Mouse (Mus musculus) erythroblast, embryonic 14.5 days (primary cell): ENCODE results near the gene Sema4a. TPM values are rescaled to one million over a fixed set of nuclear protein-coding genes. Genes with fewer than 3 reads are reported as not detected.

Experiments
- H3K27me3 ChIP-seq: 2 replicates; pipeline ENCODE4 v1.6.1; 2012; ENCODE audit warnings: inconsistent platforms; ENCODE audit not compliant: control insufficient read depth
- H3K36me3 ChIP-seq: 2 replicates; pipeline ENCODE4 v1.6.1; 2012; ENCODE audit warnings: mild to moderate bottlenecking, inconsistent platforms; ENCODE audit not compliant: control insufficient read depth
- H3K4me1 ChIP-seq: 2 replicates; pipeline ENCODE4 v1.6.1; 2012; ENCODE audit warnings: inconsistent platforms; ENCODE audit not compliant: control insufficient read depth
- H3K4me3 ChIP-seq: replicated peaks from 2 replicates; pipeline ENCODE3; 2012; ENCODE audit warnings: moderate library complexity, mild to moderate bottlenecking, inconsistent platforms
- H3K9me3 ChIP-seq: 2 replicates; pipeline ENCODE4 v1.6.1; 2012; ENCODE audit warnings: low read length, inconsistent platforms, mixed read lengths; ENCODE audit not compliant: control insufficient read depth
- GATA1 ChIP-seq: IDR thresholded peaks from 2 replicates; pipeline ENCODE4 v1.6.1; 2012; ENCODE audit warnings: low read length, inconsistent platforms, mixed read lengths
- TAL1 ChIP-seq: IDR thresholded peaks from 3 replicates; pipeline ENCODE4 v1.6.1; 2012; ENCODE audit warnings: low read length, inconsistent platforms, mixed read lengths
- polyA plus RNA-seq: library from polyadenylated mRNA; stranded (reverse); fragments of >175 nt; gene quantifications from 2 replicates; pipeline ENCODE4 v1.2.3, GENCODE M21; 2012

The Sema4a gene
- polyA plus RNA-seq, 1 experiment = 0.11 TPM

- H3K27me3 ChIP-seq = no peaks in the 10 kb centered on the region
- peaks cover 2% of the 10 kb centered on the region; the same call in 1 of the 2 replicates for H3K9me3 ChIP-seq
- H3K4me1 ChIP-seq = peaks cover 56% of the 10 kb centered on the region
- no peak for TF ChIP-seq TAL1
- TF ChIP-seq GATA1 = no peak
- H3K4me3 ChIP-seq = peak overlapping the region; percentile 99
- peaks cover 23% of the 10 kb centered on the region for H3K36me3 ChIP-seq
Measured at GRCm38 (mm10) chr3:88425708-88426420, 35.1 kb downstream of the Sema4a start.

GRCm38 (mm10) chr3:88425330-88425689, 35.7 kb downstream of the Sema4a start:
- Histone ChIP-seq H3K9me3 (peaks cover 2% of the 10 kb centered on the region; the same call in 1 of the 2 replicates), H3K4me1 (peaks cover 62% of the 10 kb centered on the region), H3K27me3 (no peaks in the 10 kb centered on the region), H3K4me3 (peak overlapping the region; percentile 99), H3K36me3 (peaks cover 29% of the 10 kb centered on the region)
- TF ChIP-seq TAL1 (no peak), GATA1 (no peak)

- no peaks in the 10 kb centered on the region for H3K27me3 ChIP-seq
- no peak for TF ChIP-seq TAL1
- no peak for TF ChIP-seq GATA1
- peak within 1 kb of the TSS; percentile 99 for H3K4me3 ChIP-seq
- peaks cover 2% of the 10 kb centered on the region; the same call in 1 of the 2 replicates for H3K9me3 ChIP-seq
- H3K4me1 ChIP-seq = peaks cover 66% of the 10 kb centered on the region
- H3K36me3 ChIP-seq = peaks cover 34% of the 10 kb centered on the region
Measured at GRCm38 (mm10) chr3:88424605-88425329, 36.2 kb downstream of the Sema4a start, which contains the start of gene Slc25a44. Gene Slc25a44, minus strand, starts transcription at chr3:88425139.

GRCm38 (mm10) chr3:88422020-88422720, 38.8 kb downstream of the Sema4a start:
- peak overlapping the region; percentile 31 for H3K4me3 ChIP-seq
- H3K27me3 ChIP-seq = no peaks in the 10 kb centered on the region
- H3K36me3 ChIP-seq = peaks cover 60% of the 10 kb centered on the region
- peaks cover 2% of the 10 kb centered on the region; the same call in 1 of the 2 replicates for H3K9me3 ChIP-seq
- peaks cover 84% of the 10 kb centered on the region for H3K4me1 ChIP-seq
- TF ChIP-seq GATA1 (no peak), TAL1 (no peak)

GRCm38 (mm10) chr3:88420771-88421170, 40.2 kb downstream of the Sema4a start:
- H3K4me3 ChIP-seq = no peak overlapping the region

GRCm38 (mm10) chr3:88418016-88418415, 43.0 kb downstream of the Sema4a start:
- no peak for TF ChIP-seq TAL1
- TF ChIP-seq GATA1 = no peak
- H3K4me1 ChIP-seq = peaks cover 93% of the 10 kb centered on the region
- H3K4me3 ChIP-seq = no peak overlapping the region
- no peaks in the 10 kb centered on the region for H3K27me3 ChIP-seq
- peaks cover 98% of the 10 kb centered on the region for H3K36me3 ChIP-seq
- H3K9me3 ChIP-seq = peaks cover 2% of the 10 kb centered on the region; the same call in 1 of the 2 replicates

More at GRCm38 (mm10) chr3:88420771-88421170, 40.2 kb downstream of the Sema4a start:
- H3K9me3 ChIP-seq = peaks cover 2% of the 10 kb centered on the region; the same call in 1 of the 2 replicates
- no peak for TF ChIP-seq TAL1
- TF ChIP-seq GATA1 = no peak
- peaks cover 91% of the 10 kb centered on the region for H3K4me1 ChIP-seq
- H3K36me3 ChIP-seq = peaks cover 74% of the 10 kb centered on the region
- no peaks in the 10 kb centered on the region for H3K27me3 ChIP-seq

- Histone ChIP-seq H3K36me3 (peaks cover 100% of the 10 kb centered on the region), H3K9me3 (no peaks in the 10 kb centered on the region), H3K27me3 (no peaks in the 10 kb centered on the region), H3K4me1 (peaks cover 93% of the 10 kb centered on the region), H3K4me3 (peak overlapping the region; percentile 4)
- no peak for TF ChIP-seq GATA1
- TF ChIP-seq TAL1 = no peak
Measured at GRCm38 (mm10) chr3:88415668-88416067, 45.3 kb downstream of the Sema4a start.

- H3K4me3 ChIP-seq = no peak overlapping the region
- peaks cover 91% of the 10 kb centered on the region for H3K4me1 ChIP-seq
- peaks cover 83% of the 10 kb centered on the region for H3K36me3 ChIP-seq
- H3K27me3 ChIP-seq = no peaks in the 10 kb centered on the region
- H3K9me3 ChIP-seq = no peaks in the 10 kb centered on the region
- no peak for TF ChIP-seq TAL1
- no peak for TF ChIP-seq GATA1
Measured at GRCm38 (mm10) chr3:88412636-88413035, 48.3 kb downstream of the Sema4a start.

GRCm38 (mm10) chr3:88411681-88412080, 49.3 kb downstream of the Sema4a start:
- Histone ChIP-seq H3K4me3 (peak overlapping the region; percentile 78), H3K4me1 (peaks cover 92% of the 10 kb centered on the region), H3K36me3 (peaks cover 82% of the 10 kb centered on the region), H3K27me3 (no peaks in the 10 kb centered on the region), H3K9me3 (no peaks in the 10 kb centered on the region)
- TF ChIP-seq GATA1 (peak; percentile 77), TAL1 (peak; percentile 79)
